Mouse (Mus musculus): ENCODE data around the gene Vapa. TPM values are rescaled to one million over a fixed set of nuclear protein-coding genes. Genes with fewer than 3 reads are reported as not detected.
"Not testable (repeated sequence)": the region's sequence is repeated elsewhere in the genome, so short reads cannot be mapped to it uniquely, and the experiment has no call there.

Vapa gene
- total RNA-seq, 2 experiments from 2014 or later, result 91.8 to 92.7 TPM

DNA sequence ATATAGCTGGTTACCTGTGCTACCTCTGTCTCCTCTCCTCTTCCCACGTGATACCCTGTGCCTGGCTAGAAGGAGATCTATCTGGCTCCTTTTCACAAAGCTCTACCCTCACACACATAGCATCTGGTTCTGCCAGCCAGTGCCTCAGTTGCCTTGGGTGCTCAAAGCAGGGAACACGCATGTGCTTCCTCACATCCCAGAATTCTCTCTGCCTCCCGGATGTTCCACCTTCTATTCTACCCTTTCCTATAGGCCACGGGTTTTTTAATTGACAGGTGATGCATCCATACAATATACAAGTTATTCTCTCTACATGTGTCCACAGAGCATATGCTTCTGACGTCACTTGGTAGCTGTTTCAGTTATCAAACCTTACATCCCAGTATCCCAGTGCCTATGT lies 49.2 kb downstream of the Vapa start:
- no peak for DNase-seq

DNA sequence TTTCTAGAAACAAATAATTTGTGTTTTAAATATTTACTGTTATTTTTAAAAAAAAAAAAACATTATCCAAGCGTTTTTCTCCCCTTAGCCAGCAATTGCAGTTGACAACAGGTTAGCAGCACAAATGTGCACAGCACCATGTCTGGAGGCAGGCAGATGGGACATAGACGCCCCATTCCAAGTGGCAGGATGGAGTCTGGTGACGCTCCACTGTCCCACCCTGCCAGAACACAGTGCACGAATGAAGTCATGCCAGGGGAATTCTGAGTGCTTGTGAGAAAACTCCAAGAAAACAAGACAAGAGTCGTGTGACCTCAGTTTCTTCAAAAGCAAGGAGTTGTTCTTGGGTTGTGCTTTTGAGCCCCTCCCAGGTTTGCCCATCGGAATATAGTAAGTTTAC lies 50.0 kb downstream of the Vapa start:
- no peak for DNase-seq

DNA sequence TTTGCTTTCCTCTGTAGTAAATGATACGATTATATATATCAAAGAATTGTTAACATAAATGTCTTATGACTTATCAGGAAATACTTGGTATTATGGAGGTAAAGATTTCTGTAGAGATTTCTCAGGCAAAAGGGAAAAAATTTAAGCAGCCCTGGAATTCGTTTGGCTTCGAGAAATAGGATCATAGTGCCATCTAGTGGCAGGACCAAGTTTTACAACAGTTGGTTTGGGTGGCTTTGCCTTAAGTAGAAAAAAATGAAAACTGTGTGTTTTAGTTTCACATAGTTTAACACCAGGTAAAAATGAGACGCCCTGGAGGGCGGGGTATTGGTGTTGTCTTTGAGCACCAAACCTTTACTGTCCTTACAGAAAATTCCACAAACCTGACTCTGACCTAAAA lies 50.6 kb downstream of the Vapa start:
- peak; percentile 47 to 84 for DNase-seq

DNA sequence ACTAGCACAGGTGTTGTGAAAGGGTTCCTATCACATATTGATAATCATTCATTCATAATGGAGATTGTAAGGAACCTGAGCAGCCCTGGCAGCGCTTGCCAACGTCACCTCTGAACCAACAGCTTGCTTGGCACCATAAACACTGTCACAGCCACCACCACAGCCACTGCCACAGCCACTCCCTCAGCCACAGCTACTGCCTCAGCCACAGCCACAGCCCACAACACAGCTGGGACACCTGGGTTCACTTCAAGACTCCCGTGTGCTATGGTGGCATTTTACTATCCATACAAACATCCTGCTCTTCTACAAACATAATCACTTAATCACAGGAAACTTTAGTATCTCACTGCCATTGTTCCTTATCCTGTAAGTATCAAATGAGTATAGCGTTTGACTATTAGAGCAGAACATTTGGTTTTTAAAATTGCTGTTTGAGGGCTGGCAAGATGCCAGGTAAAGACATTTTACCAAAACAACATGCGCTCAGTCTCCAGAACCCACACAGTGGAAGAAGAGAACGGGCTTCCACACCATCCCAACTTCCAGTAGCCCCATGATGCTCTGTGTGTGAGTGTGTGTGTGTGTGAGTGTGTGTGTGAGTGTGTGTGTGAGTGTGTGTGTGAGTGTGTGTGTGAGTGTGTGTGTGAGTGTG lies 51.9 kb downstream of the Vapa start:
- no peak for DNase-seq

DNA sequence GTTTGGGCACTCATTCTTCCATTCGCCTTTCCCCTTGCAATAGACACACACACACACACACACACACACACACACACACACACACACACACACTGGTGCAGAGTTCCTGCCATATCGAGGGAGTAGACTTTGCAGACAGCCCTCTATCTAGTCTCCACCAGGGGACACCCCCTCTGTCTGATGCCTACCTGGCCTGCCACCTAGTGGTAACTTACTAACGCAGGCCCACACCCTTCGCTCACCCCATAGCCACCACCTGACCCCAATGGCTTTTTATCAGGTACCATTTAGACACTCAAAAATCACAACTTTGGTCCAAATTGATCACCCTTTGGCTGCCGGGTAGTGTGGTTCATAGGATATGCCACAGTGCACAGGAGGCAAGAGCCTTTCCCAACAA lies 54.1 kb downstream of the Vapa start:
- DNase-seq, result no peak

DNA sequence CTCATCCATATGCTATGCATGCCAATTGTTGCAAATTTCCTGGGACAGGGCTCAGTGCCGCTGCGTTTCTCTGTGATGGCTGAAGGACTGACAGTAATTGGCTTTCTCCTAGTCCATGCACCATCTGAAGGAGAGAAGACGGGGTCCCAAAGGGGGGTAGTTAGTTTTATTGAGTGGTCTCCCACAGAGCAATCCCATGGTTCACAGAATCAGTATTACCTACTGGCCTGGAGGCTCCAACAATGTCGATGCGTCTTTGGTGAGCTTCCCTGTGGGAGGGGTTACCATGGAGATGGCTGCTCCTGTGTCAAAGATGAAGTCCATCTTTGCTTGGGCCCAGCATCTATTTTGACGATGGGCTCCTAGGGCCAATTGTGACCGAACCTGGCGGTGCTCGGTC lies 54.6 kb downstream of the Vapa start:
- no peak for DNase-seq

DNA sequence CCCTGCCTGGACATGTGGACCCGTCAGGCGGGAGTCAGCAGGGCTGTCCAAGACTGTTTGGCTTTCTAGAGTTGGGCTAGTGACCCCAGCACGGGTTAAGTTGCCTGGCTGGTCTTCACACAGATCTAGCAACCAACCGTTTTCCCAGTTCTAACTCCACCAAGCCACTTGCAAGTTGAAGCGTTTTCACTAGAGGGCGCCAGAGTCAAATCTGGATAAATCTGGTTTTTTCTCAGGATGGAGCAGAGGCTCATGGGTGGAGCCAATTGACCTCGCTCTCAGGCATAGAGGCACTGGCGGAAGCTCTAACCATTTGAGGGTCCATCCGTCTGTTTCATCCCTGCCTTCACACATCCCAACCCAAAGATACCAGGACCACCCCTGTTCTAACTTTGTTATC lies 55.1 kb downstream of the Vapa start:
- DNase-seq, result peak; percentile 60 to 86

DNA sequence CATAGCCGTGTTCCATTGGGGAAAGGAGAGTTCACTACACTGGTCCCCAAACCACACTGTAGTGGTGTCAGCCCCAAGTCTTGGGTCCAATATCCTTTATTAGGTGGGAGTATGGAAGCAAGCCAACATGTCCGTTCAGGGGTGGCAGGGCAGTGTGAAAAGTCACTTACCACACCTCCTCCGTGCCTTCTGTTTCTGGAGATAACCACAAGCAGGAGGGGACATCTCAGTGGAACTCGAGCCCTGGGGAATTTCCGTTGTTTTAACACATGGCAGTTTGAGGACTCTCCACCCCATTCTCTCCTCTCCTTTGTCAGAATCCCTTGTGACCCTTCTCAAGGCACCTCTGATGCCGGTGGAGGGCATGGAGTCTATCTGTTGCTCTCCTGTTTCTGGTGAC lies 56.1 kb downstream of the Vapa start:
- DNase-seq, result no peak

DNA sequence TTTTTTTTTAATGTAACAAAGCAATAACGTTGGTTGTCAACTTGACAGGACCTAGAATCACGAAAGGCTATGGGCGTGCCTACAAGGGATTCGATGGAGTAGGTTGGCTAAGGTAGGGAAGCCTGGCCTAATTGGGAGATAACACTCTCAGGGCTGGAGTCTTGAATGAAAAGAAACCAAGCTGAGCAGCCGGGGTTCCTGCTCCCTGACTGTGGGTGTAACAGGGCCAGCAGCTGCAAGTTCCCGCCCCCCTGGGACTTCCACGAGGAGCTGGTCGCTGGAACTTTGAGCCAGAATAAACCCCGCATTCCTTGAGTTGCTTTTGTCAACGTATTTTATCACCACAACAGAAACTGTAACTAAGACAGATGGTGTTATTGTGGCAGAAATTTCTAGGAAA lies 56.6 kb downstream of the Vapa start:
- peak in 1 of 2 experiments; percentile 30 for DNase-seq

DNA sequence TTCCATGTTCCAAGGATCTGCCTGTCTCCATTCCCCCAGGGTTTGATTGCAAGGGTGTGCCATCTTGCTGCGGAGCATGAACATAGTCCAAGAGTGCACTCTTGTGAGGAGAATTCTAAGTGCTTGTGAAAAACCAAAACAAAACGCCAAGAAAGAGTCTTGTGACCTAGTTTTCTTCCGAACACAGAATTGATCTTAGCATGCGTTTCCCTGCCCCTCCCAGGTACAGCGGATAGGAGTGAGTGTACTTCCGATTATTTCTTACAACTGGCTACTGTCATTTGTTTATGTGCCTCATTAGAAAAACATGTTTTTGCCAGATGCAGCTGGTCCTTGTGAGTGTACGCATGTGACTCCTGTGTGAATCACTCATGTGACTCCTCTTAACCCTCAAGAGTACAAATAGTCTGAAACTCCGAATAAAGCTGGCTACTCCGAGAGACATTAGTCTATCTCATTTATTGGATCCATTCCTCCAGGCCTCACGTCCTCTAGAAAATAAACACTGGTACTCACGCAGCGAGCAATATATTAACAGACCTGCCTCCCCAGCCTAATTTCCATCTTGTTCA lies 60.8 kb downstream of the Vapa start:
- DNase-seq, result no peak

DNA sequence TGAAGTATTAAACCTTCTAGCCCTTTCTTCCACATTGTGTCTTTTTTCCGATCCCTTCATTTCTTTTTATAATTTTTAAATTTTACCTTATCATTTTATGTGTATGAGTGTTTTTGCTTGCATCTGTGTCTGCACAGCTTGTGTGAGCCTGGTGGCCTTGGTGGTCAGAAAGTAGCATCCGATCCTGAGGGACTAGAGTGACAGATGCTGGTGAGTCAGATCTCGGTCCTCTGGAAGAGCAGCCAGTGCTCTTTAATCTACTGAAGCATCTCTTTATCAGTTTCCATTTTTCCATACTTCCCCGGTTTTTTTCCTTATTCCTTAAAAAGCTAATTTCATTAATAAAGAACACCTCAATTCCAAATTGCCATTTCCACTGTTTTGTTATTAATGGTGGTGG lies 63.0 kb downstream of the Vapa start:
- no peak for DNase-seq

DNA sequence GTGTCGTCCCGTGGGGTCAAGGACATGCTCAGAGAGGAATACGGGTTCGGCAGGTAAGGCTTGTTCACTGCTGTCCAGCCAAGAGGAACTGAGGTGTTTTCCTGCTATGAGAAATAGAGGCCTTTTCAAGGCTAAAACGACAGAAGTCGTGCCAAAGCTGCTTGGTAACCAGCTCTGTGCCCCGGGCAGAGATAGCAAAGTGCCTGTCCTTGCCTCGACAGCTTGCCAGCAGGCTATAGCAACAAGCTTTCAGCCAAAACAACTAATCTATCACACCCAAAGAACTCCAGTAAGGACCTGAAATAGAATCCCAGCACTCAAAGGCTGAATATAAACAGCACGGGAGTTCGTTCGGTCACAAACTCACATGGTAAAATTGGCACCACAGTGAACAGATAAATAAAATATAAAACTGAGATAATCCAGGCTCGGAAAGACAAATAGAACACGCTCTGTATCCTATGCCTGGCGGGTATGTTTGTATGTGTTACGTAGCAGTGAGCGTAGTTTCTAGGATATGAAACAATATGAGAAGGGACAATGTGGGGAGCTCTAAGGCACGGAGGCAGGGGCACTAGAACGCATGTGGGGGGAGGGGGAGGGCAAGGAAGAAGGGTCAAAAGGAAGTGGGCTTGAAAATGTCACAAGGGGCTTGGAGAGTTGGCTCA lies 64.5 kb downstream of the Vapa start:
- DNase-seq, result peak; percentile 62 to 73

DNA sequence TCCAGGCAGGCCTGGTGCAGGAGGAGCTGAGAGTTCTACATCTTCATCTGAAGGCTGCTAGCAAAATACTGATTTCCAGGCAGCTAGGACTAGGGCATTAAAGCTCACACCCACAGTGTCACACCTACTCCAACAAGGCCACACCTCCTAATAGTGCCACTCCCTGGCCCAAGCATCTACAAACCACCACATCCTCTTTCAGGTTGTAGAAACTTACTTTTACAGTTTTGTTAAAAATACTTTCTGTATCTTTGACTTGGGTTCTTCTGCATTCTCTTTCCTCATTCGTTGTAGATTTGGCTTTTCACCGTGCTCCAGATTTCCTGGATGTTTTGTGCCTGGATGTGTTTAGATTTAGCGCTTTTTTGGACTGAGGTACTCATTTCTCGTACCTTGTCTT lies 67.1 kb downstream of the Vapa start:
- DNase-seq, result not testable (repeated sequence)

DNA sequence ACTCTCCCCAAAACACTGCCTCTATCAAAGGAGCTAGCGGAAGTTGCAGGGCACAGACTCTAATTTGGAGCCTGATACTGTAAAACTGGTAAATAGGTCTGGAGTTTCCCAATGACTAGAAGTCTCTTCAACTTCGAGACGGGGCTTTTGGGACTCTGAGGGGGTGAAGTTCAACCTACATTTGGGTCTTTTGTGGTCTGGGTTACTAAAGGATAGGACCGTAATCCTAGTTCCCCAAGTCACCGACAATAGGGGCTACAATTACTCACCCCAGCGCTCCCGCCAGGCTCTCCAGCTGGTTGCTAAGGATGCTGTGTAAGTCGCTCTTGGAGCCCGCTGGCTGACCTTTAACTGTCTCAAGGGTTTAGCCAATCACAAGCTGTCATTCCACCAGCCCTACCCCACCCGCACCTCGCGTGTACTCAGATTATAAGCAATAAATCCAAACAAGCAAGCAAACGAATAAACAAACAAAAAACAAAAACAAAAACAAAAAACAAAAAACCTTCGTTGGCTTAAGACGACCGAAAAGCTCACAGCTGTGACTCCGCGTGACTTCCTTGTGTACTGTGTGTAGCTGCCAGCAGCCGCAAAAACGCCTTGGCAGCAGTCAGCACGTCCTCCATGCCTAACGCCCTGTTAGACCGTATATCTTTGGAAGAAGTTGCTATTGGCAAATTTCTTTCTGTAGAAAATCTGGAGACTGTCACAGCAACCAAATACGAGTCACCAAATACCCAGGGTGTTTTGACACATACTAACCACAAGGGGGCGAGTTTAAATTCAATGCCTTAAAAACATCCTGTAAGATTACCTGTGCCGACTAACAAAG lies 72.7 kb downstream of the Vapa start, which contains the start of gene Tmem232:
Gene Tmem232 (minus strand): TSS at position 342 of the 832 bp plus-strand sequence.
- peak; percentile 63 to 73 for DNase-seq

DNA sequence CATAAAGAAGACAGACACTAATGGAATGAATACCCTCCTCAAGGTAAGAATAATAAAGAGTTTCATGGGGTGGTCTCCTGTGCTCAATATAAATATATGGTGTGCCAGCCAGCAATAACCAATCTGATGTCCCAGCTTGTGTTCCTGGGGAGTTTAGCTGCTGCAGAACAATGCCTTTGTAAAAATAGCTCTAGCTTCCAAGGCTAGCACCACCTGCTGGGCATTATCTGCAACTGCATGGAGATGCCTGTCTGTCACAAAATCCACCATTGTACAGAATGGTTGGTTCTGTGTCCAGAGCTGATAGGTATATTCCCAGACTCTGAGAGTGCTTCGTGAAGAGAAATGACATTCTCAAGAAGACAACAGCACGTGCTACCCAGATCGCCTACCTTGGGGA lies 77.2 kb downstream of the Vapa start:
- DNase-seq, result peak; percentile 34 to 71

DNA sequence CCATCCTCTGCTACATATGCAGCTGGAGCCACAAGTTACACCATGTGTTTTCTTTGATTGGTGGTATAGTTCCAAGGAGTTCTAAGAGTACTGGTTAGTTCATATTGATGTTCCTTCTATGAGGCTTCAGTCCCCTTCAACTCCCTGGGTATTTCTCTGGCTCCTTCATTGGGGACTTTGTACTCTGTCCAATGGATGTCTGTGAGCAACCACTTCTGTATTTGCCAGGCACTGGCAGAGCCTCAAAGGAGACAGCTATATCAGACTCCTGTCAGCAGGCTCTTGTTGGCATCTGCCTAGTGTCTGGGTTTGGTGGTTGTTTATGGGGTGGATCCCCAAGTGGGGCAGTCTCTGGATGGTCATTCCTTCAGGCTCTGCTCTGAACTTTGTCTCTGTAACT lies 81.0 kb downstream of the Vapa start:
- peak; percentile 25 to 64 for DNase-seq

Other genes with a start within 250 kb of the Vapa start
- under 1 TPM in 1 of 2 experiments, not detected in 1; 0.28 TPM for gene Tmem232, start 72.8 kb downstream of the Vapa start, total RNA-seq (2021)
- not detected for gene Txndc2, start 28.6 kb upstream of the Vapa start, total RNA-seq (2021)
- gene Rab31, start 159.2 kb upstream of the Vapa start, total RNA-seq (2021), result 10 to 100 TPM; 13.8 to 16.8 TPM
- gene Ppp4r1, start 169.0 kb upstream of the Vapa start, total RNA-seq (2021), result 10 to 100 TPM; 41.5 to 45.5 TPM